Mouse (Mus musculus): ENCODE data around the gene Aatf. TPM values are rescaled to one million over a fixed set of nuclear protein-coding genes. Genes with fewer than 3 reads are reported as not detected.
A peak's percentile ranks its signal among the peaks of the same experiment; 100 is the strongest.

The Aatf gene
- polyA plus RNA-seq, 1 experiment from 2014 or later: 61.2 TPM

- ATAC-seq (replicated peaks; ENCODE audit: low FRiP score, low TSS enrichment, low read depth) (no peak), DNase-seq (ENCODE audit: low spot score) (no peak)
- no peak overlapping the region for H3K9ac ChIP-seq (ENCODE audit: low read length)
These were observed 16.7 kb upstream of the Aatf start for GRCm38 (mm10) chr11:84529797-84530703.

GRCm38 (mm10) chr11:84529143-84529755 is 15.9 kb upstream of the Aatf start:
- no peak for DNase-seq (ENCODE audit: low spot score)
- Histone ChIP-seq H3K27me3 (replicated peaks; ENCODE audit: control insufficient read depth, insufficient read depth, low read length) (peaks cover 84% of the 10 kb centered on the region), H3K4me3 (ENCODE audit: low read depth, low read length) (peak overlapping the region; percentile 1; the same call in 1 of the 2 replicates), H3K4me2 (ENCODE audit: low read length) (peak overlapping the region; percentile 28; the same call in 1 of the 2 replicates), H3K36me3 (ENCODE audit: control insufficient read depth, insufficient read depth, low read length) (no peaks in the 10 kb centered on the region), H3K4me1 (replicated peaks; ENCODE audit: control insufficient read depth, insufficient read depth, low read length) (peaks cover 9% of the 10 kb centered on the region), H3K9me3 (ENCODE audit: control insufficient read depth, low read length) (no peaks in the 10 kb centered on the region), H3K27ac (ENCODE audit: low read depth) (no peak overlapping the region), H3K9ac (ENCODE audit: low read length) (no peak overlapping the region)
- no peak for ATAC-seq (replicated peaks; ENCODE audit: low FRiP score, low TSS enrichment, low read depth)
- 5% methylated on average over 24 of the region's 24 CpGs for WGBS

More at GRCm38 (mm10) chr11:84529797-84530703, 16.7 kb upstream of the Aatf start:
- H3K27ac ChIP-seq (ENCODE audit: low read depth): no peak overlapping the region
- H3K27me3 ChIP-seq (replicated peaks; ENCODE audit: control insufficient read depth, insufficient read depth, low read length): peaks cover 76% of the 10 kb centered on the region
- H3K9me3 ChIP-seq (ENCODE audit: control insufficient read depth, low read length): no peaks in the 10 kb centered on the region
- WGBS: 12% methylated on average over 14 of the region's 14 CpGs
- H3K4me3 ChIP-seq (ENCODE audit: low read depth, low read length): no peak overlapping the region
- no peak overlapping the region for H3K4me2 ChIP-seq (ENCODE audit: low read length)
- no peaks in the 10 kb centered on the region for H3K36me3 ChIP-seq (ENCODE audit: control insufficient read depth, insufficient read depth, low read length)
- peaks cover 8% of the 10 kb centered on the region for H3K4me1 ChIP-seq (replicated peaks; ENCODE audit: control insufficient read depth, insufficient read depth, low read length)

- WGBS: 7% methylated on average over 29 of the region's 29 CpGs
- ATAC-seq (replicated peaks; ENCODE audit: low FRiP score, low TSS enrichment, low read depth) (no peak), DNase-seq (ENCODE audit: low spot score) (no peak)
- Histone ChIP-seq H3K4me3 (ENCODE audit: low read depth, low read length) (no peak overlapping the region), H3K4me2 (ENCODE audit: low read length) (no peak overlapping the region), H3K27ac (ENCODE audit: low read depth) (no peak overlapping the region), H3K9ac (ENCODE audit: low read length) (no peak overlapping the region), H3K27me3 (replicated peaks; ENCODE audit: control insufficient read depth, insufficient read depth, low read length) (peaks cover 96% of the 10 kb centered on the region), H3K36me3 (ENCODE audit: control insufficient read depth, insufficient read depth, low read length) (no peaks in the 10 kb centered on the region), H3K9me3 (ENCODE audit: control insufficient read depth, low read length) (no peaks in the 10 kb centered on the region), H3K4me1 (replicated peaks; ENCODE audit: control insufficient read depth, insufficient read depth, low read length) (peaks cover 14% of the 10 kb centered on the region)
These were observed 13.9 kb upstream of the Aatf start for GRCm38 (mm10) chr11:84526976-84527860.

GRCm38 (mm10) chr11:84526451-84526850 is 13.1 kb upstream of the Aatf start:
- Histone ChIP-seq H3K4me2 (ENCODE audit: low read length) (peak overlapping the region; percentile 66), H3K36me3 (ENCODE audit: control insufficient read depth, insufficient read depth, low read length) (no peaks in the 10 kb centered on the region), H3K9ac (ENCODE audit: low read length) (no peak overlapping the region), H3K27me3 (replicated peaks; ENCODE audit: control insufficient read depth, insufficient read depth, low read length) (peaks cover 98% of the 10 kb centered on the region), H3K9me3 (ENCODE audit: control insufficient read depth, low read length) (no peaks in the 10 kb centered on the region), H3K27ac (ENCODE audit: low read depth) (no peak overlapping the region), H3K4me3 (ENCODE audit: low read depth, low read length) (peak overlapping the region; percentile 31; the same call in 1 of the 2 replicates), H3K4me1 (replicated peaks; ENCODE audit: control insufficient read depth, insufficient read depth, low read length) (peaks cover 14% of the 10 kb centered on the region)
- no peak for ATAC-seq (replicated peaks; ENCODE audit: low FRiP score, low TSS enrichment, low read depth)
- 0% methylated on average over 10 of the region's 10 CpGs for WGBS
- DNase-seq (ENCODE audit: low spot score): no peak

GRCm38 (mm10) chr11:84525421-84526274 is 12.3 kb upstream of the Aatf start, which contains the start of gene Lhx1:
Gene Lhx1, minus strand, starts transcription at chr11:84525535.
- under 1% methylated on average over 64 of the region's 64 CpGs for WGBS
- no peaks in the 10 kb centered on the region for H3K36me3 ChIP-seq (ENCODE audit: control insufficient read depth, insufficient read depth, low read length)
- H3K27me3 ChIP-seq (replicated peaks; ENCODE audit: control insufficient read depth, insufficient read depth, low read length): peaks cover 100% of the 10 kb centered on the region
- ATAC-seq (replicated peaks; ENCODE audit: low FRiP score, low TSS enrichment, low read depth) (0 out of 2 replicates have a peak, but pooled peaks have one; percentile 37), DNase-seq (ENCODE audit: low spot score) (peak; percentile 81)
- no peaks in the 10 kb centered on the region for H3K9me3 ChIP-seq (ENCODE audit: control insufficient read depth, low read length)
- H3K4me3 ChIP-seq (ENCODE audit: low read depth, low read length): peak within 1 kb of the TSS; percentile 31
- no peak within 1 kb of the TSS for H3K9ac ChIP-seq (ENCODE audit: low read length)
- peaks cover 14% of the 10 kb centered on the region for H3K4me1 ChIP-seq (replicated peaks; ENCODE audit: control insufficient read depth, insufficient read depth, low read length)
- no peak within 1 kb of the TSS for H3K27ac ChIP-seq (ENCODE audit: low read depth)
- H3K4me2 ChIP-seq (ENCODE audit: low read length): peak within 1 kb of the TSS; percentile 66

DNA sequence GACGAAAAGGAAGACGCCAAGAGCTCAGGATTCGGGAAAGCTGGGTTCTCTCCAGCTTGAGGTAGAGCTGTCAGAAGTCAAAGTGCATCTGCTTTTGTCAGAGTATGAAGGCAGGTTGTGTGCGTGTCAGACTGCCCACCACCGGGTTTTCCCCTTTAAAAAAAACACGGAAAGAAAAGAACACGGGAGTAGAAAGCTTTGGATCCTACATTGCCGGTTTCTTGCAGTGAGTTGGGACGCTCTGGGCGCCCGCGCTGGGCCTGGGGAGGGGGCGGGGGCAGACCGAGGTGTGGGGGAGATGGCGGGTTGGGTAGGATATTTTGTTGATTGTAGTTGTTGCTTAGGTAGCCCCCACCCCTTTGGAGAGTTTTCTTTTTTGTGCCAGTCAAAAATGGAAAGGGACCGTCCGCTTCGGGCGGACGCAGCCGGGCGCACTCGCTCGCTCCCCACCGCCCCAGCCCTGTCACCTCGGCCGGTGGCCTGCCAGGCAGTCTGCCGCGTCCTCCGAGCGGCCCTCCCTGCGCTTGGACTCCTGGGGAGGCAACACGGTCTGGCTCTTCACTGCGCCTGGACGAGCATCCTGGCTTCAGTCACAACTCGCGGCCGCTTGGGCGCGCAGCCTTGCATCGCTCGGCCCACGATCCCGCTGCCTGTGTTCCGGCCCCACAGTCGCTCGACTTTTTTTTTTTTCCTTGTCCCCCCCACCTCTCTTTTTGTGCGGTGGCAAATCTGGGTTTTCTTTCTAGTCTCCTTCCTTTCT is 11.4 kb upstream of the Aatf start:
- no peak overlapping the region for H3K27ac ChIP-seq (ENCODE audit: low read depth)
- no peaks in the 10 kb centered on the region for H3K9me3 ChIP-seq (ENCODE audit: control insufficient read depth, low read length)
- H3K4me2 ChIP-seq (ENCODE audit: low read length): peak overlapping the region; percentile 66
- ATAC-seq (replicated peaks; ENCODE audit: low FRiP score, low TSS enrichment, low read depth): no peak
- peak overlapping the region; percentile 31 for H3K4me3 ChIP-seq (ENCODE audit: low read depth, low read length)
- no peaks in the 10 kb centered on the region for H3K36me3 ChIP-seq (ENCODE audit: control insufficient read depth, insufficient read depth, low read length)
- H3K9ac ChIP-seq (ENCODE audit: low read length): no peak overlapping the region
- H3K27me3 ChIP-seq (replicated peaks; ENCODE audit: control insufficient read depth, insufficient read depth, low read length): peaks cover 100% of the 10 kb centered on the region
- WGBS: under 1% methylated on average over 44 of the region's 48 CpGs
- DNase-seq (ENCODE audit: low spot score): no peak
- peaks cover 14% of the 10 kb centered on the region for H3K4me1 ChIP-seq (replicated peaks; ENCODE audit: control insufficient read depth, insufficient read depth, low read length)

GRCm38 (mm10) chr11:84523841-84524510 is 10.7 kb upstream of the Aatf start:
- H3K27ac ChIP-seq (ENCODE audit: low read depth): no peak overlapping the region
- DNase-seq (ENCODE audit: low spot score): peak; percentile 78
- peaks cover 100% of the 10 kb centered on the region for H3K27me3 ChIP-seq (replicated peaks; ENCODE audit: control insufficient read depth, insufficient read depth, low read length)
- H3K4me2 ChIP-seq (ENCODE audit: low read length): no peak overlapping the region
- H3K36me3 ChIP-seq (ENCODE audit: control insufficient read depth, insufficient read depth, low read length): no peaks in the 10 kb centered on the region
- no peaks in the 10 kb centered on the region for H3K9me3 ChIP-seq (ENCODE audit: control insufficient read depth, low read length)
- no peak for ATAC-seq (replicated peaks; ENCODE audit: low FRiP score, low TSS enrichment, low read depth)
- H3K9ac ChIP-seq (ENCODE audit: low read length): no peak overlapping the region
- no peak overlapping the region for H3K4me3 ChIP-seq (ENCODE audit: low read depth, low read length)
- under 1% methylated on average over 35 of the region's 35 CpGs for WGBS
- H3K4me1 ChIP-seq (replicated peaks; ENCODE audit: control insufficient read depth, insufficient read depth, low read length): peaks cover 14% of the 10 kb centered on the region

Data from intestine, embryonic 14.5 days (tissue).